Mouse (Mus musculus): ENCODE data around the gene Pik3r5.
A peak's percentile ranks its signal among the peaks of the same experiment; 100 is the strongest.

DNA sequence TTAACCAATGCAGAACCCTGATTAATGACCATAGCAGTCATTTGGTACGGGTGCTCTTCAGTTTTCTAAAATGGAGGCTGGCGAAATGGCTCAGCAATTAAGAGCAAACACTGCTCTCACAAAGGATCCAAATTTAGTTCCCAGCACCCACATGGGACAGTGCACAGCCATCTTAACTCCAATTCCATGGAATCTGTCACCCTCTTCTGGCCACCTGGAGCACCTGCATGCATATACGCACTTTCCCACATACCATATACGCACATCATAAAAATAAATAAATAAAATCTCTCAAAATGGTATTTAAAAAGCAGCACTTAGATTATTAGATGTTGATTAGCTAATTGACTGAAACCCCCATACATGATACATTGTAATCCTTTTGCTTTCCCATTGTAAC is 48.7 kb downstream of the Pik3r5 start:
- TF ChIP-seq ZC3H11A (IDR thresholded peaks at IDR 0.05; ENCODE audit: low read depth, low read length) (no peak), BHLHE40 (IDR thresholded peaks at IDR 0.05; ENCODE audit: borderline replicate concordance, low read depth, low read length) (no peak), CTCF (IDR thresholded peaks at IDR 0.05 in 2 of 3, conservative IDR thresholded peaks at IDR 0.05 in 1 of 3; ENCODE audit: control insufficient read depth in 1 of 3, insufficient read depth in 1 of 3, low read depth in 2 of 3, low read length in 3 of 3, poor library complexity in 1 of 3, severe bottlenecking in 1 of 3) (peak; percentile 7 to 55 (median 52); a peak in 5 of 6 replicates), ZNF384 (IDR thresholded peaks at IDR 0.05; ENCODE audit: low read depth, low read length) (no peak)
